Mouse (Mus musculus) kidney, embryonic 15.5 days (tissue): ENCODE measurements around the gene Mob3a. TPM values are rescaled to one million over a fixed set of nuclear protein-coding genes. Genes with fewer than 3 reads are reported as not detected.

Experiments used
- ATAC-seq: fragments of 200-750 bp; cut with Nextera tagmentation; replicated peaks from 2 replicates; pipeline ENCODE4 v1.8.0; 2017; ENCODE audit warnings: moderate TSS enrichment; ENCODE audit not compliant: low FRiP score
- H3K27ac ChIP-seq: fragments of 300-500 bp; sonication (generic); 2 replicates; pipeline ENCODE4 v1.5.1; 2015; ENCODE audit warnings: mild to moderate bottlenecking, inconsistent platforms
- H3K27me3 ChIP-seq: fragments of 300-500 bp; sonication (generic); 2 replicates; pipeline ENCODE4 v1.6.1; 2015; ENCODE audit warnings: inconsistent platforms
- H3K36me3 ChIP-seq: fragments of 300-500 bp; sonication (generic); 2 replicates; pipeline ENCODE4 v1.6.1; 2015; ENCODE audit warnings: inconsistent platforms
- H3K4me1 ChIP-seq: fragments of 300-500 bp; sonication (generic); 2 replicates; pipeline ENCODE4 v1.6.1; 2015; ENCODE audit warnings: inconsistent platforms
- H3K4me2 ChIP-seq: fragments of 300-500 bp; sonication (generic); 2 replicates; pipeline ENCODE4 v1.6.1; 2015; ENCODE audit warnings: moderate library complexity, mild to moderate bottlenecking, inconsistent platforms
- H3K4me3 ChIP-seq: fragments of 300-500 bp; sonication (generic); replicated peaks from 2 replicates; pipeline ENCODE4 v1.5.1; 2015; ENCODE audit warnings: mild to moderate bottlenecking, inconsistent platforms
- H3K9ac ChIP-seq: fragments of 300-500 bp; sonication (generic); 2 replicates; pipeline ENCODE4 v1.6.1; 2015; ENCODE audit warnings: mild to moderate bottlenecking, inconsistent platforms
- H3K9me3 ChIP-seq: fragments of 300-500 bp; sonication (generic); replicated peaks from 2 replicates; pipeline ENCODE4 v1.6.1; 2016; ENCODE audit warnings: inconsistent platforms
- WGBS: fragments of 180-500 bp; shearing (Covaris S2); methylation state at CpG from one replicate; pipeline ENCODE4 v1.1.7; 2015; ENCODE audit warnings: mixed read lengths; 5-methylcytosine and 5-hydroxymethylcytosine counted together
- polyA plus RNA-seq: library from polyadenylated mRNA; unstranded; fragments of >200 nt; fragmentation: Nextera tagmentation; extraction: Ambion mirVana; gene quantifications from 2 replicates; pipeline ENCODE4 v1.2.1, GENCODE M21; 2015

Mob3a gene
- polyA plus RNA-seq, 1 experiment from 2014 or later: 41.5 TPM

- 0 out of 2 replicates have a peak overlapping the region, but pooled peaks have one; percentile 1 for H3K9ac ChIP-seq
- H3K9me3 ChIP-seq: no peaks in the 10 kb centered on the region
- H3K4me3 ChIP-seq: no peak overlapping the region
- no peak overlapping the region for H3K27ac ChIP-seq
- H3K4me1 ChIP-seq: peaks cover 13% of the 10 kb centered on the region
- no peak overlapping the region for H3K4me2 ChIP-seq
- no peak for ATAC-seq
- peaks cover 33% of the 10 kb centered on the region for H3K36me3 ChIP-seq
- no peaks in the 10 kb centered on the region for H3K27me3 ChIP-seq
- 51% methylated on average over 6 of the region's 6 CpGs for WGBS
Observed at GRCm38 (mm10) chr10:80684214-80684613, 17.6 kb downstream of the Mob3a start.

GRCm38 (mm10) chr10:80683647-80684046, 18.1 kb downstream of the Mob3a start:
- H3K4me2 ChIP-seq: no peak overlapping the region
- no peaks in the 10 kb centered on the region for H3K27me3 ChIP-seq
- H3K4me3 ChIP-seq: no peak overlapping the region
- WGBS: 88% methylated on average over 1 of the region's 1 CpGs
- peaks cover 30% of the 10 kb centered on the region for H3K36me3 ChIP-seq
- no peak overlapping the region for H3K27ac ChIP-seq
- 0 out of 2 replicates have a peak overlapping the region, but pooled peaks have one; percentile 1 for H3K9ac ChIP-seq
- H3K4me1 ChIP-seq: peaks cover 19% of the 10 kb centered on the region
- no peak for ATAC-seq
- H3K9me3 ChIP-seq: no peaks in the 10 kb centered on the region

- no peak for ATAC-seq
- Histone ChIP-seq H3K4me3 (no peak overlapping the region), H3K4me2 (no peak overlapping the region), H3K27me3 (no peaks in the 10 kb centered on the region), H3K27ac (no peak overlapping the region), H3K4me1 (peaks cover 35% of the 10 kb centered on the region), H3K36me3 (peaks cover 25% of the 10 kb centered on the region), H3K9me3 (no peaks in the 10 kb centered on the region), H3K9ac (no peak overlapping the region)
- WGBS: 92% methylated on average over 6 of the region's 6 CpGs
Observed at GRCm38 (mm10) chr10:80682003-80682402, 19.8 kb downstream of the Mob3a start.

- H3K27ac ChIP-seq: peak overlapping the region; percentile 98
- H3K4me1 ChIP-seq: peaks cover 39% of the 10 kb centered on the region
- H3K27me3 ChIP-seq: no peaks in the 10 kb centered on the region
- WGBS: 64% methylated on average over 2 of the region's 2 CpGs
- H3K9ac ChIP-seq: 0 out of 2 replicates have a peak overlapping the region, but pooled peaks have one; percentile 15
- H3K4me3 ChIP-seq: no peak overlapping the region
- no peak for ATAC-seq
- peaks cover 8% of the 10 kb centered on the region; the same call in 1 of the 2 replicates for H3K36me3 ChIP-seq
- no peak overlapping the region for H3K4me2 ChIP-seq
- no peaks in the 10 kb centered on the region for H3K9me3 ChIP-seq
Observed at GRCm38 (mm10) chr10:80680260-80680696, 21.5 kb downstream of the Mob3a start.

GRCm38 (mm10) chr10:80679556-80680259, 22.1 kb downstream of the Mob3a start:
- ATAC-seq: no peak
- peaks cover 45% of the 10 kb centered on the region for H3K4me1 ChIP-seq
- H3K4me2 ChIP-seq: no peak overlapping the region; the same call in 1 of the 2 replicates
- H3K9ac ChIP-seq: 0 out of 2 replicates have a peak overlapping the region, but pooled peaks have one; percentile 15
- H3K27me3 ChIP-seq: no peaks in the 10 kb centered on the region
- WGBS: 25% methylated on average over 9 of the region's 9 CpGs
- peaks cover 3% of the 10 kb centered on the region; the same call in 1 of the 2 replicates for H3K36me3 ChIP-seq
- H3K27ac ChIP-seq: peak overlapping the region; percentile 98
- H3K4me3 ChIP-seq: no peak overlapping the region
- H3K9me3 ChIP-seq: no peaks in the 10 kb centered on the region

- Histone ChIP-seq H3K9ac (0 out of 2 replicates have a peak overlapping the region, but pooled peaks have one; percentile 5), H3K4me1 (peaks cover 54% of the 10 kb centered on the region), H3K9me3 (no peaks in the 10 kb centered on the region), H3K4me2 (peak overlapping the region; percentile 81), H3K36me3 (no peaks in the 10 kb centered on the region), H3K27ac (peak overlapping the region; percentile 98), H3K27me3 (no peaks in the 10 kb centered on the region), H3K4me3 (no peak overlapping the region)
- ATAC-seq: no peak
- 46% methylated on average over 8 of the region's 10 CpGs for WGBS
Observed at GRCm38 (mm10) chr10:80678601-80679377, 23.0 kb downstream of the Mob3a start.

- peak within 1 kb of the TSS; percentile 98 for H3K27ac ChIP-seq
- H3K4me2 ChIP-seq: peak within 1 kb of the TSS; percentile 81
- 4% methylated on average over 8 of the region's 8 CpGs for WGBS
- H3K27me3 ChIP-seq: no peaks in the 10 kb centered on the region
- H3K4me3 ChIP-seq: peak within 1 kb of the TSS; percentile 91
- H3K9ac ChIP-seq: peak within 1 kb of the TSS; percentile 70
- H3K36me3 ChIP-seq: peaks cover 7% of the 10 kb centered on the region; the same call in 1 of the 2 replicates
- no peaks in the 10 kb centered on the region for H3K9me3 ChIP-seq
- peak; percentile 63 for ATAC-seq
- H3K4me1 ChIP-seq: peaks cover 62% of the 10 kb centered on the region
Observed at GRCm38 (mm10) chr10:80677942-80678436, 23.8 kb downstream of the Mob3a start, which contains the start of gene Mknk2. Gene Mknk2, minus strand, starts transcription at chr10:80678112.

- peaks cover 69% of the 10 kb centered on the region for H3K4me1 ChIP-seq
- H3K4me2 ChIP-seq: peak overlapping the region; percentile 81
- no peak for ATAC-seq
- H3K4me3 ChIP-seq: peak overlapping the region; percentile 91
- WGBS: 20% methylated on average over 9 of the region's 9 CpGs
- peaks cover 13% of the 10 kb centered on the region; the same call in 1 of the 2 replicates for H3K36me3 ChIP-seq
- no peaks in the 10 kb centered on the region for H3K27me3 ChIP-seq
- peak overlapping the region; percentile 98 for H3K27ac ChIP-seq
- peak overlapping the region; percentile 70 for H3K9ac ChIP-seq
- no peaks in the 10 kb centered on the region for H3K9me3 ChIP-seq
Observed at GRCm38 (mm10) chr10:80677128-80677875, 24.5 kb downstream of the Mob3a start.

- ATAC-seq: peak; percentile 93
- H3K4me2 ChIP-seq: peak overlapping the region; percentile 81
- H3K36me3 ChIP-seq: peaks cover 21% of the 10 kb centered on the region
- no peaks in the 10 kb centered on the region for H3K9me3 ChIP-seq
- peak overlapping the region; percentile 99 for H3K9ac ChIP-seq
- under 1% methylated on average over 74 of the region's 78 CpGs for WGBS
- peaks cover 72% of the 10 kb centered on the region for H3K4me1 ChIP-seq
- H3K27ac ChIP-seq: peak overlapping the region; percentile 98
- H3K27me3 ChIP-seq: no peaks in the 10 kb centered on the region
- peak overlapping the region; percentile 91 for H3K4me3 ChIP-seq
Observed at GRCm38 (mm10) chr10:80676198-80676928, 25.4 kb downstream of the Mob3a start.

- Histone ChIP-seq H3K4me2 (peak overlapping the region; percentile 81), H3K27me3 (no peaks in the 10 kb centered on the region), H3K9ac (peak overlapping the region; percentile 99), H3K27ac (peak overlapping the region; percentile 98), H3K4me3 (peak overlapping the region; percentile 91), H3K4me1 (peaks cover 72% of the 10 kb centered on the region), H3K9me3 (no peaks in the 10 kb centered on the region), H3K36me3 (peaks cover 29% of the 10 kb centered on the region)
- under 1% methylated on average over 51 of the region's 54 CpGs for WGBS
- peak; percentile 1; the same call in 1 of the 2 replicates for ATAC-seq
Observed at GRCm38 (mm10) chr10:80675405-80676197, 26.2 kb downstream of the Mob3a start.
